Mouse (Mus musculus): ENCODE measurements around the gene Trib2. TPM values are rescaled to one million over a fixed set of nuclear protein-coding genes. Genes with fewer than 3 reads are reported as not detected.

Trib2 gene
- polyA plus RNA-seq, 2 experiments from 2014 or later, result 90.9 to 103 TPM

DNA sequence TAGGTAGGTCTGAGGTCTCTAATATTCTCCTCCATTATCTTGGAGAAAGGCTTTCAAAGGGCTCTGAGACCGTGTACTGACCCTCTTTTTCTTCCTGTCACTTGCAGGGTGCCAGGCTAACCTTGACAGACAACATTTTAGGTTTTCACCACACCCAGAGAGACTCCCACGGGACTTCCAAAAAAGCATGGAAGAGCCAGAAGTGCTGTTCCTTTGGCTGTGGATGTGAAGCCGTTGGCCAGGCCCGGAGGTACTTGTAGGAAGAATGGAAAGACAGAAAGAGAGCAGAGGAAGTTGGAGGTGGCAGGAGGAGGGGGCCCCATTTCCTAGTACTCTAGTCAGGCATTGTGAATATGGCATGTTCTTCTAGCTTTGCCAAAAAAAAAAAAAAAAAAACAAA is 56.0 kb downstream of the Trib2 start:
- ATAC-seq, result no peak

- ATAC-seq, result no peak
Measured at GRCm38 (mm10) chr12:15758866-15759265, 57.9 kb downstream of the Trib2 start.

- ATAC-seq, result no peak
Measured at GRCm38 (mm10) chr12:15757351-15757750, 59.4 kb downstream of the Trib2 start.

- ATAC-seq, result peak; percentile 52
Measured at GRCm38 (mm10) chr12:15755030-15755690, 61.6 kb downstream of the Trib2 start.

GRCm38 (mm10) chr12:15754602-15755001 is 62.1 kb downstream of the Trib2 start:
- ATAC-seq, result no peak

DNA sequence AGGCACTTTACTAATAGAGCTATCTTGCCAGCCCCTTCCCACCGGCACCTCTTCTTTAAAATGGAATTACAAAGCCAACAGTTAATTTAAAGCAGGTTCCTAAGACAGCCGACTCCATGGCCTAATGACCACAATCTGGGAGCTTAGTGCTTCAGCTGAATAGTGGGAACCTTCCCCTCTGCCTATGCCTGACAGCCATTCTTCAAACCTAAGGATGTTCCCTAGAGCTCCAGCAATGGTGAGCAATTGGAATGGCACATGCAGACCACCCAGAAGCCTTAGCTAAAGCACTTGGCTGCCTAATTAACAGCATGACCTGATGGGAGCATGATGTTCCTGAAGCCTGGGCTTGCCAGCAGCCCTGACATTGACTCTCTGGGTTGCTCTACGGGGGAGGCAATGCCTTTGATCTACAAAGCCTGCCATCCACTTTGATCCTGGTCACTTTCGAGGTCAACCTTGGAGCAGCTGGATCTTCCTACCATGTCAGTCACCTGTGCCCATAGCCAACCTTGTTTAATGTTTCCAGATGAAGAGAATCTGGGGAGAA is 67.0 kb downstream of the Trib2 start:
- ATAC-seq, result no peak

DNA sequence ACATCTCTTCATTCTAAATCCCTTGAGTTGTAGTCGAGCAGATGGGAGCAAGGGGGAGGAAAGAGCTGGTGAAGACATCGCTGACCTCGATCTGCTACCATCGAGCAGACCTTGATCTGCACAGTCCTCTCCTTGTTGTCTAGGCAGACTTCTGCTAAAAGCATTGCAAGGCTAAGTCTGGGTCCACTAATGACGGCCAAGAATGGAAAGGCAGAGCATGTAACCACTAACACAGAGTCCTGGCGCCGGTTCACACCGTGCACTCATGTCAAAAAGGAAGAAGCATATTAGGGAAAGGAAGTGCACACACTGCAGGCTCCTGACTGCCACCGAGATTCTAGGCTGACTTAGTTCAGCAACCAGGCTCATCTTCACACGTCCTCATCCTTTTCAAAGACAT is 71.0 kb downstream of the Trib2 start:
- ATAC-seq, result no peak
